Mouse (Mus musculus) mesoderm, embryonic 11.5 days (tissue): ENCODE results near the gene Urb2.

ENCODE experiments used
- DNase-seq: peaks from one replicate; pipeline ENCODE4 v3.0.0-alpha.2; 2012; ENCODE audit warnings: low read depth, low spot score

Urb2 gene

GRCm38 (mm10) chr8:124021237-124022227 lies at the start of gene Urb2, which contains the start of gene Taf5l:
Gene Urb2 (plus strand): TSS chr8:124021508.
Gene Taf5l (minus strand): TSS chr8:124021397.
- peak; percentile 93 for DNase-seq

GRCm38 (mm10) chr8:123973495-123973894 lies 47.8 kb upstream of the Urb2 start:
- no peak for DNase-seq

- DNase-seq = no peak
Observed at GRCm38 (mm10) chr8:123977499-123977898, 43.8 kb upstream of the Urb2 start.

- DNase-seq = no peak
Observed at GRCm38 (mm10) chr8:123978166-123978838, 43.0 kb upstream of the Urb2 start.

GRCm38 (mm10) chr8:123978926-123979325 lies 42.4 kb upstream of the Urb2 start:
- no peak for DNase-seq

GRCm38 (mm10) chr8:123980239-123980638 lies 41.1 kb upstream of the Urb2 start:
- DNase-seq = no peak

GRCm38 (mm10) chr8:123981674-123982073 lies 39.6 kb upstream of the Urb2 start:
- DNase-seq = no peak

- peak; percentile 23 for DNase-seq
Observed at GRCm38 (mm10) chr8:123982291-123982793, 39.0 kb upstream of the Urb2 start.

GRCm38 (mm10) chr8:123982826-123983400 lies 38.4 kb upstream of the Urb2 start, which contains the start of gene Abcb10:
Gene Abcb10 (minus strand): TSS chr8:123983122.
- peak; percentile 92 for DNase-seq

- DNase-seq = no peak
Observed at GRCm38 (mm10) chr8:123988605-123989038, 32.7 kb upstream of the Urb2 start.

GRCm38 (mm10) chr8:123989128-123989527 lies 32.2 kb upstream of the Urb2 start:
- no peak for DNase-seq

- no peak for DNase-seq
Observed at GRCm38 (mm10) chr8:123990277-123991049, 30.8 kb upstream of the Urb2 start.

GRCm38 (mm10) chr8:123992587-123992986 lies 28.7 kb upstream of the Urb2 start:
- no peak for DNase-seq

GRCm38 (mm10) chr8:123993597-123993996 lies 27.7 kb upstream of the Urb2 start:
- no peak for DNase-seq

GRCm38 (mm10) chr8:123993997-123994396 lies 27.3 kb upstream of the Urb2 start:
- DNase-seq = no peak

GRCm38 (mm10) chr8:123999568-123999967 lies 21.7 kb upstream of the Urb2 start:
- DNase-seq = no peak

GRCm38 (mm10) chr8:124002546-124003108 lies 18.7 kb upstream of the Urb2 start:
- DNase-seq = no peak

- DNase-seq = no peak
Observed at GRCm38 (mm10) chr8:124007829-124008228, 13.5 kb upstream of the Urb2 start.

GRCm38 (mm10) chr8:124011580-124011979 lies 9.7 kb upstream of the Urb2 start:
- no peak for DNase-seq

GRCm38 (mm10) chr8:124011989-124012586 lies 9.2 kb upstream of the Urb2 start:
- DNase-seq = no peak
